Mouse (Mus musculus) liver, embryonic 14.5 days (tissue): ENCODE measurements around the gene Ttc38.

Experiments
- CTCF ChIP-seq: IDR thresholded peaks from 2 replicates; pipeline ENCODE4 v1.5.1; 2016; ENCODE audit warnings: antibody characterized with exemption, low read depth, control low read depth
- EP300 ChIP-seq: IDR thresholded peaks from 2 replicates; pipeline ENCODE4 v1.6.1; 2016; ENCODE audit warnings: antibody characterized with exemption, low read depth

- TF ChIP-seq EP300 = no peak
- TF ChIP-seq CTCF = no peak
Measured at GRCm38 (mm10) chr15:85879498-85879895, 47.4 kb downstream of the Ttc38 start.
